Mouse (Mus musculus) heart, postnatal 14 days (tissue): ENCODE results near the gene Gm11983. TPM values are rescaled to one million over a fixed set of nuclear protein-coding genes. Genes with fewer than 3 reads are reported as not detected.
"Not testable (repeated sequence)": the region's sequence is repeated elsewhere in the genome, so short reads cannot be mapped to it uniquely, and the experiment has no call there.

Source experiments
- DNase-seq, 2 experiments: peaks; one replicate each; pipeline ENCODE4 v3.0.0; 2021 to 2022
- intact Hi-C: fragments of 180-260 bp; cut with DNase I; formaldehyde crosslinking; loops from one replicate; pipeline ENCODE4 v1.15.1; 2025
- long read RNA-seq, 2 experiments: library from polyadenylated mRNA; stranded (forward); transcript quantifications; one replicate each; pipeline ENCODE4 v2.0.0; 2021
- total RNA-seq, 2 experiments: library from RNA; stranded (reverse); gene quantifications; 2 replicates each; pipeline ENCODE4 v1.2.3; 2021

Gm11983 gene
- total RNA-seq = not detected
- long read RNA-seq, experiment 1 = 0 reads
- long read RNA-seq, experiment 2 = 0 reads

GRCm38 (mm10) chr11:6837554-6837953 is at the start of gene Gm11983:
TSS of gene Gm11983 (minus strand) at chr11:6837654.
- DNase-seq = no peak
- intact Hi-C loops = no loop called here

DNA sequence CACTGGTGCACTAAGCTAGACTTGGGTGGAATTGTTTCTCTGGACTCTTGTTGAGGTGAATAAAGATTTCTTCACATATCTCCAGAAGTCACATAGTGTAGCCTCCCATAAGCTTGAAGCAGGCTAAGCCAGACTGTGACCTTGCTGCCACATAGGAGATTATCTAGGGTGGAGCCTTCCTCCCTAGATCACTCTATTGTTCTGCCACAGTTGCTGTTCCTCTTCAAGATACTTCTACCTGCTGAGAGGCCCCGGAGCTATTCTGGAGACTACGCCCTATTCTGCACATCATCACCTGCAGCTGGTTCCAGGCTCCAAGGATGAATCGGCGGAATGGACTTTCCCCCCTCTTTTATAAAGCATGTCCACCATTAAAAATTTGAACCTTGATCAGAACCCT is 45.6 kb upstream of the Gm11983 start:
- DNase-seq, intact Hi-C loops: not testable (repeated sequence)

GRCm38 (mm10) chr11:6881614-6882013 is 44.2 kb upstream of the Gm11983 start:
- intact Hi-C loops = no loop called here
- DNase-seq = peak in 1 of 2 experiments; percentile 22

GRCm38 (mm10) chr11:6877740-6878139 is 40.3 kb upstream of the Gm11983 start:
- intact Hi-C loops = no loop called here
- peak; percentile 8 to 18 for DNase-seq

GRCm38 (mm10) chr11:6870947-6871346 is 33.5 kb upstream of the Gm11983 start:
- intact Hi-C loops = no loop called here
- DNase-seq = no peak

DNA sequence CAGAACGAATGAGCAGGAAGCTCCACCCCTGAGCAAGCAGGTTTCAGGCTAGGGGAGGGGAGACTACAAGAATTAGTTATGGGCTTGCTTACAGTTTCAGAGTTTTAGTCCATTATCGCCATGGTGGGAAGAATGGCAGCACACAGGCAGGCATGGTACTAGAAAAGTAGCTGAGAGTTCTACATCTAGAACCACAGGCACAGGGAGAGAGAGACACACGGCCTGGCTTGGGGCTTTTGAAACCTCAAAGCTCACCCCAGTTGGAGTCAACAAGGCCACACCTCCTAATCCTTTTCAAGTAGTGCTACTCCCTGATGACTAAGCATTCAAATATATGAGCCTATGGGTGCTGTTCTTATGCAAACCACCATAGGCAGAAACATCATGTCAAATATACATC is 28.1 kb upstream of the Gm11983 start:
- DNase-seq = no peak
- intact Hi-C loops = no loop called here

DNA sequence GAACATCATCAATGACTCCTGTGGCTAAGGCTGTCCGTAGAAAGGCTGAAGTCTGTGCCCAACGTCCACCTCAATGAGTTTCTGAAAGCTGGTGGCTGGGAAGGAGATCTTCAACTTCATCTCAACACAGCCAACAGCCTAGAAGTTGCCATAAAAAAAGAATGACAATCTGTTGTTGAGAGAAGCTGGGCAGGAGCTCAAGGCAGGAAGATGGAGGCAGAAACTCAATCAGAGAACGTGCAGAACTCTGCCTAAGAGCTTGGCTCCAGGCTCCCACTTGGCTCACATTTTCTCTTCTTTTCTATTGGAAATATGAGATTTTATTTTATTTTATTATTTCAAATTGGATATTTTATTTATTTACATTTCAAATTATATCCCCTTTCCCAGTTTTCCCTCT is 24.7 kb upstream of the Gm11983 start:
- DNase-seq = no peak
- intact Hi-C loops = no loop called here

DNA sequence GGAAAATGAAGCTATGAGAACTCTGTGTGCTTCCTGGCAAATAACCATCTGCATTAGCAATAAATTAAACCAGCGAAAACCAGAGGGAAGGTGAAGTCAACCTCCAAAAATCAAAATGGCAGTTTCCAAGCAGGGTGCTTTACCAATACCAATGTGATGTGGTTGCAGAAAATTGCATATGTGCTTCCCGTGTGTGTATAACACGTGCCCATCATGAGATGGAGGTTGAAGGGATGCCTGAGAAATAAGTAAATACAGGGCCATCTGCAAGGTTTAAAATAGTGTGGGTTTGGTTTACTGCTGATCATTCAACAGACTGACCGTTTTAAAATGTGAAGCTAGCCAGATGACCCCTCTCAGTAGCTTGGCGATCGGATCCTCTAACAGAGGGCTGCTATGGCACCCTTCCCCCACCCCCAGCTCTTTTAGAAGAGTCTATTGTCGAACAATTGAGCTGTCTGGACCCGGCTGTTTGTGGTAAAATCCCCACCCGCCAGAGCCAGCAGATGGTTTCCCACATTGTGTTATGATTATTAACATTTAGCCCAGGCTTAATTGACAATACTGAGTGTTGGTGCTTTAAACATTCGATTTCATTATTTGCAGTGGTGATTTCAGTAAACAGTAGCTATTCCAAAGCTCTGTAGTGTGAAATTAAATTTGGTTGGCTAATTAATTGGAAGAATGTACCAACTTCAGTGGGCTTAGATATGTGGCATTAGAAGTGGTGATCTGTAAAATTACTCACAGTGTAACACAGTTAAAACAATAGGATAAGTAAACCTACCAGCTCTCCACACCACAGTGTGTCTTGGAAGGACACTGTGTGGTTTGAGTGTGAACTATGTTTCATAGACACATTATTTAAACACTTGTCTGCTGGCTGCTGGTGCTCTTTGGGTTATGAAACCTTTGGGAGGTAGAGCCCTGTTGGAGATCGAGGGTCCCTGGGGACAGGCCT is 22.7 kb upstream of the Gm11983 start:
- no peak for DNase-seq
- intact Hi-C loops = no loop called here

GRCm38 (mm10) chr11:6859096-6859495 is 21.6 kb upstream of the Gm11983 start:
- no peak for DNase-seq
- intact Hi-C loops = no loop called here

DNA sequence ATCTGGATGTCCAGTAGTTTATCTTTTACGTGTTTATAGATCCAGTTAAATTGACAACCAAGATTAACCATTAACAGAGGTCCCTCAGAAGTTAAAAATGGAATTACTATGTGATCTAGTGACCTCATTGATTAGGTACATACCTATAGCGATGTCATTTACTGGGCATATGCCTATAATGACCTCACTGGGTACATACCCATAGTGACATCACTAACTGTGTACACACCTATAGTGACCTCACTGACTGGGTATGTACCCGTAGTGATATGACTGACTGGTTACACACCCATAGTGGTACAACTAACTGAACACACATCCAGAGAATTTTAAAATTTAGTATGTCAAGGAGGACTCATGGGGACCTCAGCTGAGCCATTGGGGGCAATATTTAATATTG is 18.5 kb upstream of the Gm11983 start:
- intact Hi-C loops = no loop called here
- DNase-seq = no peak

DNA sequence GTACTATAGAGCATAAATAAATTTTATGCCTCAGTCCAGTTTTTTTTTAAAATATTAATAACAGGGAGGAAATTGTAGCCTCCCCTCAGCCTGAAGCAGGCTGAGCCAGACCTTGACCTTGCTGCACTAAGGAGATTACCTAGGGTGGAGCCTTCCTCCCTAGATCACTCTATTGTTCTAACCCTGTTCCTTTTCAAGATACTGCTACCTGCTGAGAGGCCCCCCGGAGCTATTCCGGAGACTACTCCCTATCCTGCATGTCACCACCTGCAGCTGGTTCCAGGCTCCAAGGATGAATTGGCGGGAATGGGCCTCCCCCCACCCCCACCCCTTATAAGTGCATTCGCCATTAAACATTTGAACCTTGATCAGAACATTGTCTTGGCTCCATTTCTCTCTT is 15.9 kb upstream of the Gm11983 start:
- intact Hi-C loops, DNase-seq: not testable (repeated sequence)

DNA sequence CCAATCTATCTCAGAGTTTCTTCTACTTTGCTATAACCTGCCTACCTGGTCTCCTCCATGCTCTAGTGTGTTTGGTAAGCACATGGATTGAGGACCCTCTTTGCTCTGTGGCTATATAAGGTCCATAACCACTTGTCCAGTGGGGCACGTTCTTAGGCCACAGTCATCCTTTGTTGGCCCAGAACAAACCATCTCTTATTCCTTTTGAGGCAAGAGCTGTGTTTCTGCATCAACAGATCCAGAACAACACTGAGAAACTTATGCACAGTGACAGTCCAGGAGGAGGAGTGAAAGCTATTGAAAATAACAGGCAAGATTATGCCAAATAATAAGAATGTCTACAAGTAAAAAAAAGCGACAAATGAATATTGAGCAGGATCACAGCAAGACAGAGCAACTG is 6.4 kb upstream of the Gm11983 start:
- no peak for DNase-seq
- intact Hi-C loops = no loop called here

- intact Hi-C loops = no loop called here
- no peak for DNase-seq
These were observed 4.7 kb upstream of the Gm11983 start for GRCm38 (mm10) chr11:6842160-6842559.

GRCm38 (mm10) chr11:6840775-6841174 is 3.3 kb upstream of the Gm11983 start:
- intact Hi-C loops = no loop called here
- DNase-seq = no peak

DNA sequence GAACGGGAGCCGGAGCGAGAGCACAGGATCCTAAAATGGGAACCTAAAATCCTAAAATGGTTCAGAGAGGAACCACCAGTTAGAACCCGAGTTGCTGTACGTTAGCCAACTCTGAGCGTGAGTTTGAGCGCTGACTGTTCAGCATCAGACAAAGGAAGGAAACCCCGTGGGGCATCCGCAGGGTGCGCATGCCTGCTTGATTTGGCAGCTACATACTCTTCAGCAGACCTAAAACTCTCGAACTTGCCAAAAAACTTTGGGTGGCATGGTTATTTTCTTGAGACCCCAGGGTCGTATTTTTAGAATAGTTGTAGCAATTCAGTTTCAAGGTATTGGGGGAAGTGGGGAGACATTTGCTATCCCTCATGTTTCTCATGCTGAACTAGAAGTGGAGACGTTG is 2.8 kb downstream of the Gm11983 start:
- no peak for DNase-seq
- intact Hi-C loops = no loop called here

- intact Hi-C loops = no loop called here
- DNase-seq = no peak
These were observed 3.7 kb downstream of the Gm11983 start for GRCm38 (mm10) chr11:6833731-6834130.

DNA sequence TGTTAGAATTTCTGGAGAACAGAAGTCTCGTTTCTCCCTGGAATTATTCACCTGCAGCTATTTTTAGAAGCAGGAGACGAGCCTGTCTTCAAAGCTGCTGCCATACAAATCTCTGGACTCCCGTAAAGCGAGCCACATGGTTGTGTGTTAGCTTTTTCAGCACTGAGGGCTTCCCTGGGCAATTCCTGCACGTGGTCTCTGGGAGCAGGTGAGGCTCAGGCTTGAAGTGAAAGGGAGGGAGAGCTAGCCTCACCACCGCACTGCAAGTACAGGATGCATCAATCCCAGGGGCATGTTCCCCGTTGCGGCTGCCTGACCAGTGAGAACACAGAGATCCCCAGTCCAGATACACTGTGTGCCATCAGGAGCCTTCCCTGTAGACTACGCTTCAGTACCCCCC is 5.5 kb downstream of the Gm11983 start:
- no peak for DNase-seq
- intact Hi-C loops = no loop called here

DNA sequence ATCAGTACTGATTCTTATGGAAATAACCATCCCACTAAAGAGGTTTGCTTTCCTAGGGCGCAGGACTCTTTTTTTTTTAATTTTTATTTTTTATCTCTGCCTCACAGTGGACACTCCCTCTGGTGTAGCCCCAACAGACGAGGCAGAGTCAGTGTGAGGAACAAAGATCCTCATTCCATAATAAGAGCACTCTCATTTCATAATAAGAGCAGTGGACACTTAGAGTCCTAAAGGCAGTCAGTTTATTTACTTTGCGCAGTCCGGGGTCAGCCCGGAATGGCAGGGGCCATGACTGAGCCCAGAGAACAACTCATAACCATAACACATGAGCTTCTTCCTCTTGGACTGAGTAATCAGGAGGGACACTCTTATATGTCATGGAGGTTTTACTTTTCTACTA is 9.3 kb downstream of the Gm11983 start:
- intact Hi-C loops = no loop called here
- no peak for DNase-seq

- intact Hi-C loops = no loop called here
These were observed 11.3 kb downstream of the Gm11983 start for GRCm38 (mm10) chr11:6826157-6826556.

GRCm38 (mm10) chr11:6823176-6823575 is 14.3 kb downstream of the Gm11983 start:
- DNase-seq = no peak
- intact Hi-C loops = no loop called here

More at GRCm38 (mm10) chr11:6826157-6826556, 11.3 kb downstream of the Gm11983 start:
- no peak for DNase-seq

DNA sequence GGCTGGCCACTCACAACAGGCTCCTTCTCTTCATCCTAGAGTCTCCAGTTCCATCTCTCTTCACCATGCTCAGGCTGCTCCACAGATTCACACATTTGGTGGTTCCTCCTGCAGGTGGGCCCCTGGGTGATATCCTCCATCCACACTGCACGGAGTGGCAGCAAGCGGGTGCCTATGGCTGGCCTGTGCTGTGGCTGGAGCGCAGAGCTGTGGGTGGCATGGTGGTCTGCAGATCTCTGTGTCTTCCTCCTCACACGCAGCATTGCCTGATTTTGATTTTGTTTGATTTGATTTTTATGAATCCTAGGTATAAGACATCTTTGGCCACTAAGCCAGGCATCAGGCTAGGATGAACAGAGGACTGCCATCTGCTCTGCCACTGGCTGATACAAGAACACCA is 23.0 kb downstream of the Gm11983 start:
- intact Hi-C loops = no loop called here
- no peak for DNase-seq

DNA sequence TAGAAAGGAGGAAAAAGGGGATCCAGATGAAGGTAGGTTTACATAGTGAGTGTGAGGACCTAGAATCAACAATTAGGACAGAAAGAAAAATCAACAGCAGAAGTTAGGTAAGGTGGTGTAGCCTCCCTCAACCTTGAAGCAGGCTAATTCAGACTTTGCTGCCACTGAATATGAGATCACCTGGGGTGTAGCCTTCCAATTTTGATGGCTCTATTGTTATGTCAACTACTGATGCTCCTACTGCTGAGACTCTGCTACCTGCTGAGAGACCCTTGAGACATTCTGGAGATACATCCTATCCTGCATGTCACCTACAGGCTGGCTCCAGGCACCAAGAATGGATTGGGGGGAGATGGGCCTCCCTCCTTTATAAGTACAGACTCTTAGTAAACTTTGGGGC is 34.6 kb downstream of the Gm11983 start:
- intact Hi-C loops, DNase-seq: not testable (repeated sequence)
